Comparison of ENCODE assay signal across 10 mouse cellular contexts in genomic region chr4:134929536-134929935, GRCm38 (mm10). TPM values are rescaled to one million over a fixed set of nuclear protein-coding genes. Genes with fewer than 3 reads are reported as not detected.
DNase-seq lines count a peak whose midpoint lies in the region; ATAC-seq and TF ChIP-seq lines count a peak whose summit lies in the region.
"Had no signal": no experiment of that assay in that cellular context is flagged by ENCODE, and none has a peak within 500 bp of the region (broad histone marks: within the 10 kb centered on the region; RNA-seq: fewer than 3 reads in every experiment).

No protein-coding gene starts in this region.

- peaks cover 66% of the 10 kb centered on the region for H3K79me2 ChIP-seq in macrophage (ENCODE audit: inconsistent target)

- DNase-seq in lung, postnatal 0 days (ENCODE audit: low spot score), result no peak
- DNase-seq in lung, postnatal 14 days, result no peak
- peak; percentile 41 for DNase-seq in CD4-positive helper T cell, adult 2 months (ENCODE audit: low read depth, low spot score)
- DNase-seq in brain, adult 2 months (ENCODE audit: low read depth, low spot score), result peak; percentile 24
- DNase-seq in ovary, postnatal 10 days (ENCODE audit: low spot score), result no peak
- no peak for DNase-seq in ovary, postnatal 14 days (ENCODE audit: low spot score)
- DNase-seq: gastrocnemius, postnatal 14 days; kidney, postnatal 36 days had no signal

- H3K27me3 ChIP-seq in lung, postnatal 0 days (replicated peaks; ENCODE audit: insufficient read depth, low read length), result no peaks in the 10 kb centered on the region
- H3K27me3 ChIP-seq: limb, embryonic 15.5 days had no signal

- H3K4me2 ChIP-seq in lung, postnatal 0 days (replicated peaks; ENCODE audit: low read depth, low read length), result no peak overlapping the region

- no peak overlapping the region for H3K9ac ChIP-seq in lung, postnatal 0 days (replicated peaks; ENCODE audit: low read depth)
- H3K9ac ChIP-seq: limb, embryonic 15.5 days had no signal

- WGBS in lung, postnatal 0 days, result 67% methylated on average over 4 of the region's 4 CpGs
- WGBS in macrophage (ENCODE audit: missing documents), result 14% methylated on average over 4 of the region's 4 CpGs

- H3K27ac ChIP-seq in lung, postnatal 0 days (ENCODE audit: low read length), result 0 out of 2 replicates have a peak overlapping the region, but pooled peaks have one; percentile 2
- peak overlapping the region; percentile 47; the same call in 1 of the 2 replicates for H3K27ac ChIP-seq in macrophage

- H3K4me1 ChIP-seq in lung, postnatal 0 days (ENCODE audit: insufficient read depth, low read depth, low read length), result peaks cover 4% of the 10 kb centered on the region; the same call in 1 of the 2 replicates

- peaks cover 38% of the 10 kb centered on the region for H3K36me3 ChIP-seq in lung, postnatal 0 days (ENCODE audit: insufficient read depth, low read length)
- peaks cover 58% of the 10 kb centered on the region for H3K36me3 ChIP-seq in macrophage (ENCODE audit: inconsistent target)

- no peak overlapping the region for H3K4me3 ChIP-seq in lung, postnatal 0 days (ENCODE audit: low read depth, low read length)
- no peak overlapping the region for H3K4me3 ChIP-seq in macrophage (ENCODE audit: inconsistent target)

- no peak for TF ChIP-seq CTCF in lung, postnatal 0 days (IDR thresholded peaks at IDR 0.05)

- no peak for ATAC-seq in lung, postnatal 0 days

- TF ChIP-seq EP300 in lung, postnatal 0 days (IDR thresholded peaks at IDR 0.05), result no peak

- no peaks in the 10 kb centered on the region for H3K9me3 ChIP-seq in lung, postnatal 0 days (ENCODE audit: low read length)
- H3K9me3 ChIP-seq: limb, embryonic 15.5 days had no signal

RNA-seq across cellular contexts. Expression of gene Syf2, which starts 1.2 kb away (rescaled TPM):
- polyA plus RNA-seq in lung, postnatal 0 days (2015; fragmentation: Nextera tagmentation; extraction: Ambion mirVana), result 118 and 132 TPM in 2 replicates
- total RNA-seq in macrophage (2018; cell fraction: chromatin; rRNA removed), result 100 to 1,000 TPM in 5 of 26 experiments, 10 to 100 TPM in 21; 38.8 to 170 (median 62.8) TPM
- total RNA-seq in macrophage (2018; cell fraction: cytosol; rRNA removed), result 10 to 100 TPM; 59.8 to 95.0 (median 70.9) TPM
- total RNA-seq in macrophage (2018; cell fraction: nucleus; rRNA removed), result 100 to 1,000 TPM in 4 of 26 experiments, 10 to 100 TPM in 22; 36.1 to 155 (median 46.9) TPM
- polyA plus RNA-seq in macrophage (2018), result 65.7 to 116 TPM (median 81.0 TPM) in 3 replicates

RNA-seq across cellular contexts. Expression of gene Rsrp1, which starts 6.1 kb away (rescaled TPM):
- 542 and 611 TPM in 2 replicates for polyA plus RNA-seq in lung, postnatal 0 days (2015; fragmentation: Nextera tagmentation; extraction: Ambion mirVana)
- 1,000 to 10,000 TPM; 1,324 to 5,431 (median 3,054) TPM for total RNA-seq in macrophage (2018; cell fraction: chromatin; rRNA removed)
- 100 to 1,000 TPM in 20 of 26 experiments, 10 to 100 TPM in 6; 61.4 to 373 (median 140) TPM for total RNA-seq in macrophage (2018; cell fraction: cytosol; rRNA removed)
- 1,000 to 10,000 TPM; 1,034 to 3,524 (median 2,239) TPM for total RNA-seq in macrophage (2018; cell fraction: nucleus; rRNA removed)
- 194 to 679 TPM (median 250 TPM) in 3 replicates for polyA plus RNA-seq in macrophage (2018)

RNA-seq across cellular contexts. Expression of gene Tmem50a, which starts 14.7 kb away (rescaled TPM):
- polyA plus RNA-seq in lung, postnatal 0 days (2015; fragmentation: Nextera tagmentation; extraction: Ambion mirVana), result 271 and 296 TPM in 2 replicates
- total RNA-seq in macrophage (2018; cell fraction: chromatin; rRNA removed), result 10 to 100 TPM in 24 of 26 experiments, 1 to 10 TPM in 2; 6.3 to 68.8 (median 31.3) TPM
- 100 to 1,000 TPM; 294 to 457 (median 369) TPM for total RNA-seq in macrophage (2018; cell fraction: cytosol; rRNA removed)
- 100 to 1,000 TPM; 103 to 331 (median 212) TPM for total RNA-seq in macrophage (2018; cell fraction: nucleus; rRNA removed)
- polyA plus RNA-seq in macrophage (2018), result 279 to 472 TPM (median 312 TPM) in 3 replicates

Comparison
In these comparisons a context has a peak if more than half of its experiments do, and no peak if none do; other contexts are left out.
1. DNase-seq: peak in CD4-positive helper T cell, adult 2 months (single experiment) and brain, adult 2 months (single experiment); none in lung, postnatal 0 days (single experiment), lung, postnatal 14 days (single experiment), ovary, postnatal 10 days (single experiment) and ovary, postnatal 14 days (single experiment).